Mouse (Mus musculus): ENCODE measurements around the gene Wdr63.

DNA sequence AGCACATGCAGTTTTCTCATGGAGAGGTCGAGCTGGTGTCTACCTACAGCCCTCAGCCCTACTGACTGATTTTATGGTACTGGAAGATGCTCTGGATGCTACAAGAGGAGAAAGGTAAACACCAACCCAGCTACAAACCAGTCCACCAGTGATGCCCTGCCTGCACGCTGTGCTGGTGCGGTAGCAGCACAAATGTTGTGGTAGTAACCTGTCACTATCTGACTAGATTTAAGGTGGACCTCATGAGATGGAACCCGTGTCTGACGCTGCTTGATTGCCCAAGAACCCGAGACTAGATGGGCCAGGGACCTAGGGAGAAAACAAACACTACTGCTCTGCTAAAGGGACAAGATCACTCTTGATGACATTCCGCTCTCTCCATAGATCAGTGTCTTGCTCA lies 50.8 kb downstream of the Wdr63 start:
- TF ChIP-seq POLR2A (IDR thresholded peaks at IDR 0.05; ENCODE audit: borderline replicate concordance, insufficient read depth, low read length) (no peak), CTCF (IDR thresholded peaks at IDR 0.05; ENCODE audit: borderline replicate concordance, insufficient read depth, low read depth, low read length) (no peak)

Data from cerebellum, adult 2 months (tissue).